Mouse (Mus musculus) ES-E14 (cell line): Measurements from ENCODE around the gene Etfb. TPM values are rescaled to one million over a fixed set of nuclear protein-coding genes. Genes with fewer than 3 reads are reported as not detected.

Experiments used
- DNase-seq: peaks from one replicate; pipeline ENCODE4 v3.0.0-alpha.2; 2013; ENCODE audit warnings: low read depth, low spot score
- H3K27ac ChIP-seq: 2 replicates; pipeline ENCODE4 v1.5.1; 2012; ENCODE audit warnings: low read depth, mild to moderate bottlenecking, low read length, moderate library complexity, mixed read lengths; ENCODE audit not compliant: poor library complexity, insufficient read depth, severe bottlenecking
- H3K36me3 ChIP-seq: 2 replicates; pipeline ENCODE4 v1.6.1; 2012; ENCODE audit warnings: mild to moderate bottlenecking, low read length, moderate library complexity, mixed read lengths; ENCODE audit not compliant: control insufficient read depth, poor library complexity, insufficient read depth, severe bottlenecking
- H3K4me1 ChIP-seq, 2 experiments: fragments of 150-350 bp in 1 of 2; sonication (generic) in 1 of 2; 2 replicates each; pipeline ENCODE4 v1.6.1; 2012; ENCODE audit warnings: low read length in 2 of 2, mild to moderate bottlenecking in 1 of 2, mixed read lengths in 1 of 2; ENCODE audit not compliant: control insufficient read depth in 2 of 2, insufficient read depth in 2 of 2, poor library complexity in 1 of 2
- H3K4me3 ChIP-seq, 2 experiments: fragments of 150-350 bp in 1 of 2; sonication (generic) in 1 of 2; 2 replicates each; pipeline ENCODE4 v1.5.1; 2012; ENCODE audit warnings: low read length in 2 of 2, low read depth in 1 of 2, mild to moderate bottlenecking in 1 of 2, mixed read lengths in 1 of 2; ENCODE audit not compliant: insufficient read depth in 1 of 2, poor library complexity in 1 of 2, severe bottlenecking in 1 of 2
- H3K9ac ChIP-seq: 2 replicates; pipeline ENCODE4 v1.6.1; 2012; ENCODE audit warnings: low read depth, mild to moderate bottlenecking, low read length, mixed read lengths; ENCODE audit not compliant: poor library complexity, insufficient read depth, severe bottlenecking
- H3K9me3 ChIP-seq: fragments of 150-350 bp; sonication (generic); 2 replicates; pipeline ENCODE4 v1.6.1; 2012; ENCODE audit warnings: low read depth, mild to moderate bottlenecking, low read length; ENCODE audit not compliant: control insufficient read depth, insufficient read depth
- CHD2 ChIP-seq: IDR thresholded peaks from 2 replicates; pipeline ENCODE4 v1.6.1; 2014; ENCODE audit warnings: mild to moderate bottlenecking, low read depth, low read length, inconsistent platforms
- HCFC1 ChIP-seq: IDR thresholded peaks from 2 replicates; pipeline ENCODE4 v1.6.1; 2012; ENCODE audit warnings: low read length, inconsistent platforms, borderline replicate concordance; ENCODE audit not compliant: insufficient read depth
- MAFK ChIP-seq: IDR thresholded peaks from 2 replicates; pipeline ENCODE4 v1.6.1; 2014; ENCODE audit warnings: mild to moderate bottlenecking, low read depth, low read length, inconsistent platforms; ENCODE audit not compliant: insufficient read depth
- ZC3H11A ChIP-seq: IDR thresholded peaks from 2 replicates; pipeline ENCODE4 v1.6.1; 2012; ENCODE audit warnings: low read depth, mild to moderate bottlenecking, inconsistent platforms, low read length, borderline replicate concordance
- ZNF384 ChIP-seq: IDR thresholded peaks from 2 replicates; pipeline ENCODE4 v1.6.1; 2012; ENCODE audit warnings: low read depth, low read length, inconsistent platforms
- in situ Hi-C, 2 experiments: fragments of 600-800 bp; cut with MboI; formaldehyde crosslinking; loops; one replicate each; pipeline ENCODE4 v1.15.1; 2025; ENCODE audit warnings: low sequenced_read_pairs in 2 of 2, inconsistent platforms in 1 of 2; ENCODE audit not compliant: unreplicated experiment in 2 of 2
- total RNA-seq: library from RNA; depleted of rRNA; stranded (reverse); fragments of 300-350 nt; gene quantifications from 2 replicates; pipeline ENCODE4 v1.2.3, GENCODE M21; 2012

Gene Etfb
- total RNA-seq, 1 experiment = 126 TPM

DNA sequence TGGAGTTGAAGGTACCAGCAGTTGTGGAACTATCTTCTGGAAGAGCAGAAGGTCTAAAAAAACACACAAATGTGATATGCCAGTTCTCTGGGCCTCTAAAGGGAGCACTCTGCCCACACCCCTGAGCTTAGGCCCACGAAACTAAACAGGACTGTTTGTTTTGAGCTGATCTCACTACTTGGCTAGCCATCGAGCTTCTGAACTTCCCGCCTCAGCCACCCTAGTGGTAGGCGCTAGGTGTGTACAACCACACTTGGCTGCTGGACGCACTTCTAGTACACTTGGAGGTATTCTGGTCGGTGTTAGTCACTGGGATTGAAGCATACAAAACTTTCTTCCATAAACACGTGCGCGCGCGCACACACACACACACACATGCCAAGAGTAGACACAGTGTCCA lies 7.8 kb downstream of the Etfb start:
- Histone ChIP-seq H3K9me3 (no peaks in the 10 kb centered on the region; the same call in 1 of the 2 replicates), H3K4me3 (no peak overlapping the region), H3K27ac (no peak overlapping the region), H3K4me1 (peaks cover 0 to 2% of the 10 kb centered on the region in 2 experiments; a peak in 2 of 4 replicates), H3K36me3 (peaks cover 23% of the 10 kb centered on the region; the same call in 1 of the 2 replicates), H3K9ac (no peak overlapping the region)
- no peak for DNase-seq
- in situ Hi-C loops = no loop called here
- TF ChIP-seq MAFK (no peak), ZC3H11A (no peak), HCFC1 (no peak), CHD2 (no peak), ZNF384 (no peak)

DNA sequence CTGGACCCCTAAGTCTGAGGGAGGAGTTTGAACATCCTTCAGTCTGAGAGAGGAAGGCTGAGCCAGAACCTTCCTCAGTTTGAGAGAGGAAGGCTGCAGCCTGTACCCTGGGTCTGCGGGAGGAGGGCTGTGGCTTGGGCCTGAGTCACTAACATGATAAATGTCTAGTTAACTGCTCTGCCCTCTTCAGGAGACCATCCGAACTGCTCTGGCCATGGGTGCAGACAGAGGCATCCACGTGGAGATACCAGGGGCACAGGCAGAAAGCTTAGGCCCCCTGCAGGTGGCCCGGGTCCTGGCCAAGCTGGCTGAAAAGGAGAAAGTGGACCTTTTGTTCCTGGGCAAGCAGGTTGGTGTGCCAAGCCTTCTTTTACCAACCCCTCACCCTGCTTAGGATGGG lies 8.7 kb downstream of the Etfb start:
- Histone ChIP-seq H3K36me3 (peaks cover 31% of the 10 kb centered on the region; the same call in 1 of the 2 replicates), H3K9me3 (no peaks in the 10 kb centered on the region; the same call in 1 of the 2 replicates), H3K27ac (no peak overlapping the region), H3K9ac (no peak overlapping the region), H3K4me1 (peaks cover 0 to 2% of the 10 kb centered on the region in 2 experiments; a peak in 2 of 4 replicates), H3K4me3 (no peak overlapping the region)
- DNase-seq = peak; percentile 47
- no peak for TF ChIP-seq ZNF384
- TF ChIP-seq MAFK = no peak
- no peak for TF ChIP-seq HCFC1
- TF ChIP-seq ZC3H11A = no peak
- TF ChIP-seq CHD2 = no peak
- in situ Hi-C loops = no loop called here

DNA sequence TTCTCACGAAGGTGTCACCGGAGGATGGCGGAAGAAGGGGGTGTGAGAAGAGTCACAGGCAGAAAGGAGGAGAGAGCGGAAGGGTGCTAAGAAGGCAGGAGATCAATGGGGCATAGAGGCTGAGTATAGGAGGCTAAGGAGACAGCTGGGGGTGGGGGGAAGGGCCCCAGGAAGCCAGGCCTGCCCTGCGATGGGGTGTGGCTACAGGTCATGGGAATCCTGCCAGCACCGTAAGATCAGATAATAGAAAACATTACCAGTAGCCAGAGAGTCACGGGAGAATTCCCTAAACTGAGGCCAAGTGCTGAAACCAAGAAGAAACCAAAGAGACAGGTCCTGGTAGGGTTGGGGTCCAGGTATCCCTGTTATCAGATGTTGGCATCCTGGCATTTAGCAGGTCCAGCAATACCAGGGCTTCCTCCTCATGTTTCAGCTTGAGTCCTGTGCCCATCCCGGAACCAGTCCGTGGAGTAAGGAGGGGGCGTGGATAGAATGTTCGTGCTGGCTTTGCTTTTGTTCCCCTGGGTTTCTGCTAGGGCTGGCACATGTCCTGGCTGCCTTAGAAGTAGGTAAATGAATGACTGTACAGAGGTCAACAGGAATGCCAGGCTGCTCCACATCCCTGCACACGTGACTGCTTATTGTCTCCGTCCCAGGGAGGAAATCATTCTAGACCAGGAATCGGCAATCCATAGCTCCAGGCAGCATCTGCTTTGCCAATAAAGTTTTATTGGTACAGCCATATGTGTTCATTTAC lies 9.9 kb downstream of the Etfb start:
- TF ChIP-seq CHD2 = no peak
- no peak overlapping the region for H3K9ac ChIP-seq
- no peaks in the 10 kb centered on the region; the same call in 1 of the 2 replicates for H3K9me3 ChIP-seq
- H3K27ac ChIP-seq = no peak overlapping the region
- H3K36me3 ChIP-seq = peaks cover 31% of the 10 kb centered on the region; the same call in 1 of the 2 replicates
- no peak overlapping the region for H3K4me3 ChIP-seq
- in situ Hi-C loops = no loop called here
- DNase-seq = no peak
- H3K4me1 ChIP-seq = peaks cover 0 to 2% of the 10 kb centered on the region in 2 experiments; a peak in 2 of 4 replicates

DNA sequence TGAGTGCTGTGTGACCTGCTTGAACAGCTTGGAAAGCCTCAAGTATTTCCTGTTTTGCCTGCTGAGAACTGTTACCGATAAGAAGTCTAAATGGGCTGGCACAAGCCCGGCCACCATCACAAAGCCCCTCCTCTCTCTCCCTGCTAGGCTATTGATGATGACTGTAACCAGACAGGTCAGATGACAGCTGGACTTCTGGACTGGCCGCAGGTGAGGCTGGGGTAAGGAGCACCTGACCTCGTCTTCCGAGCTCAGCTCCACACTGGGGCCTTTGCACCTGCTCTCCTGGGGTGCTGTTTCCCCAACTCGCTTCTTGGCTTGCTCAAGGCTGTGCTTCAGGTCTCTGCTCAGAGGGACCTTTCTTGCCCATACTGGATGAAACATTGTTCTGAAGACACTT lies 10.5 kb downstream of the Etfb start:
- Histone ChIP-seq H3K36me3 (peaks cover 31% of the 10 kb centered on the region; the same call in 1 of the 2 replicates), H3K4me1 (peaks cover 0 to 2% of the 10 kb centered on the region in 2 experiments; a peak in 2 of 4 replicates), H3K9me3 (no peaks in the 10 kb centered on the region; the same call in 1 of the 2 replicates), H3K4me3 (no peak overlapping the region), H3K9ac (no peak overlapping the region), H3K27ac (no peak overlapping the region)
- DNase-seq = no peak
- TF ChIP-seq HCFC1 (no peak), ZC3H11A (no peak), ZNF384 (no peak), MAFK (no peak), CHD2 (no peak)
- in situ Hi-C loops = no loop called here

DNA sequence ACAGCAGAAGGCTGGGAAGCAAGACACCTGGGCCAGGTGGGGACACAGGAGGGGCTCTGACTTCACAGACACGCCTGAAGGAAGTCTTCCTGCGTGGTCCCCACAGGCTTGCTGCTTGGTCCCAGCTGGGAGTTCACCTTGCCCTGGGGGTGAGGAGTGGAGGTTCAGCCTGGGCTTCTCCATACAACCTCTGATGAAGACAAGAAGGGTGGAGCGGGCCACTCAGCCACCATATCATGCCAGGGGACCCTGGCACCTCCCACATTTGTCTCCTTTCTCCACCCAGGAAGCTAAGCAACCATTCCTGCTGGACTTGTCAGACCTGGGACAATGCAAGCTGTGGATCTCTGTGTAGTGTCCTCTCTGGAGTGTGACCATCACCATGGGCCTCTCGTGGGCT lies 19.0 kb downstream of the Etfb start, which contains the start of gene Vsig10l:
Gene Vsig10l (plus strand): TSS at position 301 of the 400 bp plus-strand sequence.
- no peak for DNase-seq
- Histone ChIP-seq H3K27ac (no peak within 1 kb of the TSS), H3K4me1 (peaks cover 0 to 3% of the 10 kb centered on the region in 2 experiments; a peak in 1 of 4 replicates), H3K36me3 (no peaks in the 10 kb centered on the region), H3K9ac (no peak within 1 kb of the TSS), H3K4me3 (no peak within 1 kb of the TSS), H3K9me3 (no peaks in the 10 kb centered on the region)
- TF ChIP-seq HCFC1 (no peak), ZNF384 (no peak), MAFK (no peak), CHD2 (no peak), ZC3H11A (no peak)
- in situ Hi-C loops = no loop called here
